Mouse (Mus musculus): ENCODE results near the gene Oxld1. TPM values are rescaled to one million over a fixed set of nuclear protein-coding genes. Genes with fewer than 3 reads are reported as not detected.
"Not testable (repeated sequence)": the region's sequence is repeated elsewhere in the genome, so short reads cannot be mapped to it uniquely, and the experiment has no call there.

Oxld1 gene
- polyA plus RNA-seq, 1 experiment: 23.6 TPM

GRCm38 (mm10) chr11:120423569-120424295 is 34.1 kb downstream of the Oxld1 start:
- 62% methylated on average over 9 of the region's 9 CpGs for WGBS
- H3K4me3 ChIP-seq (ENCODE audit: low read depth, low read length): no peak overlapping the region
- H3K27me3 ChIP-seq (ENCODE audit: control insufficient read depth, insufficient read depth, low read length): no peaks in the 10 kb centered on the region
- H3K4me1 ChIP-seq (ENCODE audit: control insufficient read depth, insufficient read depth, insufficient read length, low read length): no peaks in the 10 kb centered on the region
- TF ChIP-seq CTCF (IDR thresholded peaks at IDR 0.05; ENCODE audit: extremely low read depth, insufficient read length, insufficient replicate concordance, low read depth, low read length) (peak; percentile 74; the same call in 1 of the 2 replicates), POLR2A (IDR thresholded peaks at IDR 0.05; ENCODE audit: low read depth, low read length) (no peak)
- H3K36me3 ChIP-seq (ENCODE audit: control insufficient read depth, insufficient read depth, low read length): peaks cover 69% of the 10 kb centered on the region
- H3K27ac ChIP-seq (ENCODE audit: insufficient read depth, low read depth, low read length): no peak overlapping the region

DNA sequence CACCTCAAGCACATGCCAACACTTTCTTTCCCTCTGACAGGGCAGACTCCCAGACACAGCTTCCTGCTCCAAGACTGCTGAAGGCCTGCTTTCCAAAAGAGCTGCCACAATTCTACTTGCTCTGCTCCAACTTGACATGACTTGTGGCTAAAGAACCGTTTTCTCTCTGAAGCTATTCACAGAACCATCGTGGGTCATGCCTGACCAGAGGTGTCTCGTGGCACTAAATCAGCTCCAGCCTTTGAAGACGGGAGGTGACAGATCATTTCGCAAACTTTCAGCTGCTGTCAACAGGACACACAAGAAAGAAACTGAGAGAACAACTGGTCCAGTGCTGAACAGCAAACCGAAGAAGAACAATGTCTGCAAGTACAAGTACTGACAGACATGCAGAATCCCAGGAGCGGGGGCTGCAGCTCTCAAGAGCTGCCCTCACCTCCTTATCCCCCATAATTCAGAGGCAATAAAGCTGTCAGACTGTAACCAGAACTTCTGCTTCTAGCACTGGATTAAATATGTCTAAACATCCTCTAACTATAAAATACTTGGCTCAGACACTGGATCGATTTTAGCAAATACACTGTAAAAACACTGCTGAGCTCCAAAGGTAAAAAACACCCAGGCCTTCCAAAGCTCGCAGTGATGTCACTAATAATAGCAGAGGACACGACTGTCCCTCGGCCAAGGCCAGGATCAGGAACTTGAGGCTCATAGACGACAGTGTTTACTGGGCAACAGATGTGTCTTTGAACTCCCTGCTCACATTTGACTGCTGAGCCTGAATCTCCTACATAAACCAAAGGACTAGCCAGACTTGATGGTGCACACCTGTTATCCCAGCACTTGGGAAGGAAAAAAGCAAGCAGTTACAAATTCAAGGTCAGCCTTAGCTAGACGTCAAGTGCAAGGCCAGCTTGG is 35.0 kb downstream of the Oxld1 start:
- Histone ChIP-seq H3K4me1 (ENCODE audit: control insufficient read depth, insufficient read depth, insufficient read length, low read length) (no peaks in the 10 kb centered on the region), H3K27me3 (ENCODE audit: control insufficient read depth, insufficient read depth, low read length) (no peaks in the 10 kb centered on the region), H3K36me3 (ENCODE audit: control insufficient read depth, insufficient read depth, low read length) (peaks cover 64% of the 10 kb centered on the region), H3K27ac (ENCODE audit: insufficient read depth, low read depth, low read length) (no peak overlapping the region), H3K4me3 (ENCODE audit: low read depth, low read length) (no peak overlapping the region)
- TF ChIP-seq POLR2A (IDR thresholded peaks at IDR 0.05; ENCODE audit: low read depth, low read length): no peak
- TF ChIP-seq CTCF (IDR thresholded peaks at IDR 0.05; ENCODE audit: extremely low read depth, insufficient read length, insufficient replicate concordance, low read depth, low read length): no peak
- WGBS: 67% methylated on average over 13 of the region's 13 CpGs

DNA sequence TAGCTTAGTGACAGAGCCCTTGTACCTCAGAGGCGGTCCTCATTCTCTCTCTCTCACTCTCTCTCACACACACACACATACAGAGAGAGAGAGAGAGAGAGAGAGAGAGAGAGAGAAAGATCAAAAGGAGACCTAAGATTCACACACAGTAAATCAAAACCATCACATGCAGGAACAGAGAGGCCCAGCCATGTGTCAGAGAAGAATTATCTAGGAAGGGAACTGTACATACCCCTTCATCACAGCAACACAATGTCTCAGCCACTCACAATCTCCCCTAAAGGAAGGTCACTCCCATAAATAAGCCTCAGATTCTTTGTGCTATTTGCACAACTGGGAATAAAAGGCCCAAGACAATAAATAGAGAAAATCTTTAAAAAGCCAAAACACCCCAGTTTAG is 39.3 kb downstream of the Oxld1 start:
- WGBS: 100% methylated on average over 1 of the region's 1 CpGs
- peaks cover 60% of the 10 kb centered on the region for H3K36me3 ChIP-seq (ENCODE audit: control insufficient read depth, insufficient read depth, low read length)
- H3K4me1 ChIP-seq (ENCODE audit: control insufficient read depth, insufficient read depth, insufficient read length, low read length): no peaks in the 10 kb centered on the region
- H3K27ac ChIP-seq (ENCODE audit: insufficient read depth, low read depth, low read length): no peak overlapping the region
- no peaks in the 10 kb centered on the region for H3K27me3 ChIP-seq (ENCODE audit: control insufficient read depth, insufficient read depth, low read length)
- TF ChIP-seq POLR2A (IDR thresholded peaks at IDR 0.05; ENCODE audit: low read depth, low read length): no peak
- no peak for TF ChIP-seq CTCF (IDR thresholded peaks at IDR 0.05; ENCODE audit: extremely low read depth, insufficient read length, insufficient replicate concordance, low read depth, low read length)
- no peak overlapping the region for H3K4me3 ChIP-seq (ENCODE audit: low read depth, low read length)

DNA sequence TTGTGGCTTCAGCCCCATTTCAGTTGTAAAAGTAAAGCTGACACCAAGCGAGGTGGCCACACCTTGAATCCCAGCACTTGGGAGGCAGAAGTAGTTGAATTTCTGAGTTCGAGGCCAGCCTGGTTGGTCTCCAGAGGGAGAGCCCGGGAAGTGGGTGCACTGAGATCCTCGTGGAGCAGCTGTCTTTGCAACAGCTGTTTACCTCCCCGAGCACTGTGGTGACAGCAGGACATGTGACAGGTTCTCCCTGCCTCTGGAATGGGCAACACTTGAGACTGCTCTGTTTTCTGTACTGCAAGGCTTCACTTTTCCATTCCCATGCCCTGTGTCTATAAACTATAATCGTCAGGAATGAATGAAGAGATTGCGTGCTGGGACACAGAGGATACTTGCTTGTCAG is 40.0 kb downstream of the Oxld1 start:
- WGBS: 83% methylated on average over 7 of the region's 7 CpGs
- TF ChIP-seq CTCF (IDR thresholded peaks at IDR 0.05; ENCODE audit: extremely low read depth, insufficient read length, insufficient replicate concordance, low read depth, low read length) (no peak), POLR2A (IDR thresholded peaks at IDR 0.05; ENCODE audit: low read depth, low read length) (no peak)
- no peak overlapping the region for H3K27ac ChIP-seq (ENCODE audit: insufficient read depth, low read depth, low read length)
- no peaks in the 10 kb centered on the region for H3K4me1 ChIP-seq (ENCODE audit: control insufficient read depth, insufficient read depth, insufficient read length, low read length)
- no peak overlapping the region for H3K4me3 ChIP-seq (ENCODE audit: low read depth, low read length)
- peaks cover 64% of the 10 kb centered on the region for H3K36me3 ChIP-seq (ENCODE audit: control insufficient read depth, insufficient read depth, low read length)
- no peaks in the 10 kb centered on the region for H3K27me3 ChIP-seq (ENCODE audit: control insufficient read depth, insufficient read depth, low read length)

GRCm38 (mm10) chr11:120413621-120414020 is 44.2 kb downstream of the Oxld1 start:
- H3K4me1 ChIP-seq (ENCODE audit: control insufficient read depth, insufficient read depth, insufficient read length, low read length); H3K27ac ChIP-seq (ENCODE audit: insufficient read depth, low read depth, low read length); H3K27me3 ChIP-seq (ENCODE audit: control insufficient read depth, insufficient read depth, low read length); H3K4me3 ChIP-seq (ENCODE audit: low read depth, low read length): not testable (repeated sequence)
- WGBS: 96% methylated on average over 7 of the region's 10 CpGs
- H3K36me3 ChIP-seq (ENCODE audit: control insufficient read depth, insufficient read depth, low read length): peaks cover 76% of the 10 kb centered on the region

Other genes with a start within 250 kb of the Oxld1 start
- gene Bahcc1, start 225.1 kb downstream of the Oxld1 start, polyA plus RNA-seq (2012; rRNA removed): 7.0 and 15.4 TPM in 2 replicates
- 927 and 1,318 TPM in 2 replicates for gene Actg1, start 109.5 kb downstream of the Oxld1 start, polyA plus RNA-seq (2012; rRNA removed)
- not detected in 2 replicates for gene Fscn2, start 96.5 kb downstream of the Oxld1 start, polyA plus RNA-seq (2012; rRNA removed)
- 32.0 and 49.2 TPM in 2 replicates for gene Faap100, start 79.3 kb downstream of the Oxld1 start, polyA plus RNA-seq (2012; rRNA removed)
- gene Nploc4, start 20.4 kb downstream of the Oxld1 start, polyA plus RNA-seq (2012; rRNA removed): 29.0 and 54.8 TPM in 2 replicates
- 0.15 and 0.60 TPM in 2 replicates for gene Tspan10, start 15.4 kb downstream of the Oxld1 start, polyA plus RNA-seq (2012; rRNA removed)
- gene Pde6g, start 4.6 kb downstream of the Oxld1 start, polyA plus RNA-seq (2012; rRNA removed): 0.43 TPM in 2 replicates
- 3.6 and 4.4 TPM in 2 replicates for gene Ccdc137, start within 50 bp of the Oxld1 start, polyA plus RNA-seq (2012; rRNA removed)
- 14.3 and 15.4 TPM in 2 replicates for gene Arl16, start 9.5 kb upstream of the Oxld1 start, polyA plus RNA-seq (2012; rRNA removed)
- gene Mrpl12, start 26.5 kb upstream of the Oxld1 start, polyA plus RNA-seq (2012; rRNA removed): 130 and 155 TPM in 2 replicates
- 298 and 416 TPM in 2 replicates for gene Slc25a10, start 33.8 kb upstream of the Oxld1 start, polyA plus RNA-seq (2012; rRNA removed)
- gene Gcgr, start 72.6 kb upstream of the Oxld1 start, polyA plus RNA-seq (2012; rRNA removed): 1.4 and 2.6 TPM in 2 replicates
- 24.0 and 30.3 TPM in 2 replicates for gene Mcrip1, start 91.7 kb upstream of the Oxld1 start, polyA plus RNA-seq (2012; rRNA removed)
- 0.51 TPM in 1 of 2 replicates, not detected in the other for gene Ppp1r27, start 93.1 kb upstream of the Oxld1 start, polyA plus RNA-seq (2012; rRNA removed)
- gene P4hb, start 115.2 kb upstream of the Oxld1 start, polyA plus RNA-seq (2012; rRNA removed): 442 and 705 TPM in 2 replicates
- gene Arhgdia, start 123.6 kb upstream of the Oxld1 start, polyA plus RNA-seq (2012; rRNA removed): 489 and 1,022 TPM in 2 replicates
- 12.0 and 24.0 TPM in 2 replicates for gene Alyref, start 140.3 kb upstream of the Oxld1 start, polyA plus RNA-seq (2012; rRNA removed)
- gene Anapc11, start 140.4 kb upstream of the Oxld1 start, polyA plus RNA-seq (2012; rRNA removed): 46.4 and 97.9 TPM in 2 replicates
- 0.98 and 7.2 TPM in 2 replicates for gene Npb, start 150.4 kb upstream of the Oxld1 start, polyA plus RNA-seq (2012; rRNA removed)
- gene Pcyt2, start 159.9 kb upstream of the Oxld1 start, polyA plus RNA-seq (2012; rRNA removed): 449 and 1,029 TPM in 2 replicates
- gene Sirt7, start 167.2 kb upstream of the Oxld1 start, polyA plus RNA-seq (2012; rRNA removed): 99.1 and 147 TPM in 2 replicates
- 24.8 and 33.6 TPM in 2 replicates for gene Mafg, start 175.5 kb upstream of the Oxld1 start, polyA plus RNA-seq (2012; rRNA removed)
- 17.1 and 19.9 TPM in 2 replicates for gene Pycr1, start 185.7 kb upstream of the Oxld1 start, polyA plus RNA-seq (2012; rRNA removed)
- gene Myadml2, start 190.1 kb upstream of the Oxld1 start, polyA plus RNA-seq (2012; rRNA removed): 0.39 and 1.0 TPM in 2 replicates
- 0.67 and 0.99 TPM in 2 replicates for gene Notum, start 203.1 kb upstream of the Oxld1 start, polyA plus RNA-seq (2012; rRNA removed)
- 86.9 and 138 TPM in 2 replicates for gene Aspscr1, start 214.9 kb upstream of the Oxld1 start, polyA plus RNA-seq (2012; rRNA removed)